Mouse (Mus musculus) right cerebral cortex, postnatal 10 days (tissue): ENCODE data around the gene Fam53b.

Source experiments
- DNase-seq, 2 experiments: peaks; one replicate each; pipeline ENCODE4 v3.0.0; 2021; ENCODE audit warnings: low spot score in 2 of 2

Gene Fam53b

GRCm38 (mm10) chr7:132787496-132788190 lies 26.0 kb downstream of the Fam53b start:
- DNase-seq, result no peak

GRCm38 (mm10) chr7:132787022-132787421 lies 26.7 kb downstream of the Fam53b start:
- DNase-seq, result no peak

GRCm38 (mm10) chr7:132786522-132786921 lies 27.2 kb downstream of the Fam53b start:
- DNase-seq, result no peak

GRCm38 (mm10) chr7:132786011-132786410 lies 27.7 kb downstream of the Fam53b start:
- no peak for DNase-seq

GRCm38 (mm10) chr7:132784101-132784500 lies 29.6 kb downstream of the Fam53b start:
- DNase-seq, result no peak

GRCm38 (mm10) chr7:132781850-132782249 lies 31.8 kb downstream of the Fam53b start:
- DNase-seq, result peak; percentile 45 to 59

- DNase-seq, result peak; percentile 46 to 66
Measured at GRCm38 (mm10) chr7:132781130-132781814, 32.4 kb downstream of the Fam53b start.

- DNase-seq, result peak; percentile 39 to 46
Measured at GRCm38 (mm10) chr7:132780611-132781010, 33.1 kb downstream of the Fam53b start.

- DNase-seq, result no peak
Measured at GRCm38 (mm10) chr7:132778630-132779029, 35.1 kb downstream of the Fam53b start.

- DNase-seq, result no peak
Measured at GRCm38 (mm10) chr7:132777728-132778453, 35.8 kb downstream of the Fam53b start.

GRCm38 (mm10) chr7:132777117-132777516 lies 36.6 kb downstream of the Fam53b start:
- no peak for DNase-seq

GRCm38 (mm10) chr7:132776338-132777111 lies 37.2 kb downstream of the Fam53b start:
- no peak for DNase-seq

GRCm38 (mm10) chr7:132775922-132776321 lies 37.8 kb downstream of the Fam53b start:
- DNase-seq, result no peak

GRCm38 (mm10) chr7:132775333-132775732 lies 38.4 kb downstream of the Fam53b start:
- no peak for DNase-seq

GRCm38 (mm10) chr7:132773011-132773705 lies 40.5 kb downstream of the Fam53b start:
- DNase-seq, result no peak

GRCm38 (mm10) chr7:132772440-132772839 lies 41.2 kb downstream of the Fam53b start:
- no peak for DNase-seq

- no peak for DNase-seq
Measured at GRCm38 (mm10) chr7:132768498-132769344, 45.0 kb downstream of the Fam53b start.

- DNase-seq, result no peak
Measured at GRCm38 (mm10) chr7:132767999-132768370, 45.7 kb downstream of the Fam53b start.

GRCm38 (mm10) chr7:132767233-132767998 lies 46.3 kb downstream of the Fam53b start:
- DNase-seq, result no peak
